Mouse (Mus musculus): ENCODE data around the gene Hnrnpa3. TPM values are rescaled to one million over a fixed set of nuclear protein-coding genes. Genes with fewer than 3 reads are reported as not detected.
"Not testable (repeated sequence)": the region's sequence is repeated elsewhere in the genome, so short reads cannot be mapped to it uniquely, and the experiment has no call there.

Gene Hnrnpa3
- total RNA-seq, 2 experiments from 2014 or later, result 280 to 305 TPM

DNA sequence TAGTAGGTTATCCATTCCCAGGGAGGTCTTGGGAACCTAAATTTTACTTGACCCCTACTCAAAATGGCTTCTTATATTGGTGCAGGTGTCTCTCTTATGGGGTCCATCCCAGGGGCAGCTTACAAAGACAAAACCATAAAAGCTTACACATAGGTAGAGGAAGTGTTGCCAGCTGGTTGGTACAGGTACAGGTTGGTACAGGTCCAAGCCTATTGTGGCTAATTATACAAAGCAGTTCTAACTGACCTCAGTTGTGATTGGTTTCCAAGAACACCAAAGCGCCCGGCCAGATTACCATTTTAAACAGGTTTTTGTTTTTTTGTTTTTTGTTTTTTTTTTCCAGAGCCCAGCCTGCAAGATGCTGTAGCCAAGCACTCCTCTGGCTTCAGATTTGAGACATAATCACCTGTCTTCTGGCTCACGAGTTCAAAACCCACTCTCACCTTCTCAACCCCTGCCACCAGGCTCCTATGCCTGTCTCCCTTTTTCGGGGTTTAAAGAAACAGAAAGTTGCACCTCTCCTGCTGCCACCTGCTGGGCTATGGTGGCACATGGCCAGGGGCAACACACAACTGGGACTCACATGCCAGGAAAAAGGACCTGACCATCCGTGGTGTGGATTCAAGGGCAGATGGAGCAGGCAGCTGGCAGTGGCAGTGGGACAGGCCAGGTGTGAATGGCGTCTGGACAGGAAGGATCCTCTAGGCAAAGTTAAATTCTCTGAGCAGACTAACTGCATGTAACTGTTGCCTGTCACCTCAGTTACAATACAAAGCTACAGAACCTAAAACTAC lies 22.6 kb upstream of the Hnrnpa3 start:
- peak; percentile 16 for DNase-seq

DNA sequence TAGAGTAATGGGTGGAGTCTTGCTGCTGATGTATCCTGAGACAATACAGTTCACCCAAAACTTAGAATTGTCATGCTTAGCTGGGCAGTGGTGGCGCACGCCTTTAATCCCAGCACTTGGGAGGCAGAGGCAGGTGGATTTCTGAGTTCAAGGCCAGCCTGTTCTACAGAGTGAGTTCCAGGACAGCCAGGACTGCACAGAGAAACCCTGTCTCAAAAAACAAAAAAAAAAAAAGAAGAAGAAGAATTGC lies 22.1 kb upstream of the Hnrnpa3 start:
- DNase-seq, result not testable (repeated sequence)

DNA sequence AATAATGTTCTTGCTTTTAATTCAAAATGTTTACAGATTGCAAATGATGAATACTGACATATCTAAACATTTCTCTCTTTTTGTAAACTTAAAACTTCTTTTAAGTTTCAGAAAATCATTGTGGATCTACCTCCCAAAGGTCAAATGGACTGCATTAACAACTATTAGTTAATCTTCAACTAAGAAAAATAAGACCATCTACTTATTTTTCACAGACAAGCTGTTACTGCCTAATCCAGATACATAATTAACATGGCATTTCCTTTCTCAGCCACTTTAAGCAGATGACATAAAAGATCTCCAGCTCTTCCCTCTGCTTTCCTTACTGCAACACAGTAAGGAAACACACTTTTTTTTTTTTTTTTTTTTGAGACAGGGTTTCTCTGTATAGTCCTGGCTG lies 21.7 kb upstream of the Hnrnpa3 start:
- no peak for DNase-seq

DNA sequence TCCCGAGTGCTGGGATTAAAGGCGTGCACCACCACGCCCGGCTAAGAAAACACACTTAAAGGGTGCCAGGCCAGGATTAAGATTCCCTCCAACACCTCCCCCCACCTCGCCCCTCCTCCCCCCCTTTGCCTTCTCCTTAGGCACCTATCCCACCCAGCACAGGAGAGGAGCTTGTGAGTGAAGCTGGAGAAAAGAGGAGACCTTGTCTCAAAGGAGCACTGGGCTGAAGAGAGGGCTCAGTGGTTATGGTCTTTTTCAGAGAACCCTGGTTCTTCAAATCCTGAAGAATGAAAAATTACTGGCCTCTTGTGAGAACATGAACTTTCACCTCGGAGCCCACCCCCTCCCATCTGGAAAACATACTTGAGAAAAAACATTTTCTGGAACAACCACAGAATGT lies 21.2 kb upstream of the Hnrnpa3 start:
- not testable (repeated sequence) for DNase-seq

DNA sequence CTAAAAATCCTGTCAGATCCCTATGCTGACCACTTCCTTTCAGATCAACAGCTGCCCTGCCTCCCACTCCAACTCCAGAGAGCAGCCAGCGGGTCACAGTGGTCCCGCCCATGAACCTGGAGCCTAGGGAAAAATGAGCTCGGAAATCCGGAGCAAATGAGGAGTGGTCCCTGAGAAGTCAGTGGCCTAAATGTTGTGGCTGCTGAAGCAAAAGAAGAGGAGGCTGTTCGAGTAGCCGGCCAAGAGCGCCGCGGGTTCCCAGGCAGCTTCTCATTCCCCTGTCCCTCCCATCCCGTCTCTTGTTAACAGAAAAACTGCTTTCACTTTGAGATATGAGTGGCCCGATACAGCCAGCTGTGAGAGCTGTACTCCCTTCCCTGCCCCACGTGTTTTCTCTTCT lies 19.5 kb upstream of the Hnrnpa3 start:
- DNase-seq, result not testable (repeated sequence)

DNA sequence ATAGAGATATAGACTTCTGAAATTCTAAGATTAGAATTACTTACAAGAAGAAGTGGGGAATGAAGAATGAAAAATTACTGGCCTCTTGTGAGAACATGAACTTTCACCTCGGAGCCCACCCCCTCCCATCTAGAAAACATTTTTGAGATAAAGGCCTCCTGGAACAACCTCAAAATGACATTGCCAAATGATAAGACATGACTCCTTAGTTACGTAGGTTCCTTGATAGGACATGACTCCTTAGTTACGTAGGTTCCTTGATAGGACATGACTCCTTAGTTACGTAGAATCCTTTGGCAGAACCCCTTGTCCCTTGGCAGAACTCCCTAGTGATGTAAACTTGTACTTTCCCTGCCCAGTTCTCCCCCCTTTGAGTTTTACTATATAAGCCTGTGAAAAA lies 16.7 kb upstream of the Hnrnpa3 start:
- not testable (repeated sequence) for DNase-seq

DNA sequence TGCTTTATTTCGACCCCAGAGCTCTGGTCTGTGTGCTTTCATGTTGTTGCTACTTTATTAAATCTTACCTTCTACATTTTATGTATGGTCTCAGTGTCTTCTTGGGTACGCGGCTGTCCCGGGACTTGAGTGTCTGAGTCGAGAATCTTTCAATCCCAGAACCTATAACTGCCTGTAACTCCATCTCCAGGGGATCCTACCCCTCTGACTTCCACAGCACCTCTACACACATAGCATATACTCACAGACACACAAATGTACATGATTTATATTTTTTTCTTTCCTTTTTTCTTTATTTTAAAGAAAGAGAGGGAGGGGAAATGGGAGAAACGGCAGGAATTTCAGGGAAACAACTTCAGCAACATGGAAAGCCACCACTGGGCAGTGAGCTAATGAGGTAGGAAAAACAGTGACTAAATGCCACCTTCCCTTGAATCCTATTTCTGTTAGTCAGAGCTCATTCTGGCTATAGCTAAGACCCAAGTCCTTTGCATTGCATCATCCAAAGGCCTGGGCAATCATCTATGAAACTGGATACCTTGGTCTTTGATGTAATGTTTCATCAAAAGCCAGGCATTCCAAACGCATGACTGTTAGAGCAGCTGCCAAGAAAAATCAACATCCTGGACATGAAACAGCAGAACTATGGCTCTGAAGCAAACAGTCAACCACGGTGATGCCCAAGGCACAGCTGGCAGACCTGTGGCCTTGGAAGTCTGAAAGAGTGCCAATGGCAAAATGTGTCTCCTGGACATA lies 16.1 kb upstream of the Hnrnpa3 start:
- DNase-seq, result no peak

DNA sequence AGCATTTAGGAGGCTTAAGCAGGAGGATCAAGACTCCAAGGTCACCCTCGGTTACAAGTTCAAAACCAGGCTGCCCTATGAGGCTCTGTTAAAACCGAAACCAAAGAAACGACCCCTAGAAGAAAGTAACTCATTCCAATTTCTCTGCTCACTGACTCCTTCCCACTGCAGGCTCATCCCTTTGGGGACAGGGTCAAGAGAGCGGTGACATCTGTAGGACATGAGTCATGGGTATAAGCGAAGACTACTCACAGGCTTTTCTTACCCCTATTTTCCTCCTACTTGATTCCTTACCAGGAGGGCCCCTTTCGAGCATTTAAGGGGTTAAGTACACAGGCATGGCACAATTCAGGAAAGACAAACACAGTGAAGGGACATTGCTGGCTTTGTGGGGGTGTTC lies 15.1 kb upstream of the Hnrnpa3 start:
- no peak for DNase-seq

DNA sequence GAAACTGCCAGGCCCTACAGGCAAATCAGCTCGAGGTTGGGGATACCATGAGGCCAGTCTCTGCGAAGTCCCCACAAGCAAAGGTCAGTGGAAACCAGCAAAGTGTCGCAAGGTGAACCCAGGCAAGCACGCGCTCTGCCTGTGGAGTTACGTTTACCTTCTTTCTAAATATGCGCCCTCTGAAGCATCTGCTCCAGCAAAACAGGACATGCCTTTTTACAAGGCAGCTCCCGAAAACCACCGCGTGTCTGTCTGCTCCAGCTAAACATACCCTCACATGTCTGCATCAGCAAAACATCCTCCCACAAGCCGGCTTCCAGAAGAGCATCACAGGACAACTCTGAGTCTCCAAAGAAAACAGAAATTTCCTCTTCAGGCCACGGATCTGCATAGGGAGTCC lies 13.8 kb upstream of the Hnrnpa3 start:
- DNase-seq, result no peak

DNA sequence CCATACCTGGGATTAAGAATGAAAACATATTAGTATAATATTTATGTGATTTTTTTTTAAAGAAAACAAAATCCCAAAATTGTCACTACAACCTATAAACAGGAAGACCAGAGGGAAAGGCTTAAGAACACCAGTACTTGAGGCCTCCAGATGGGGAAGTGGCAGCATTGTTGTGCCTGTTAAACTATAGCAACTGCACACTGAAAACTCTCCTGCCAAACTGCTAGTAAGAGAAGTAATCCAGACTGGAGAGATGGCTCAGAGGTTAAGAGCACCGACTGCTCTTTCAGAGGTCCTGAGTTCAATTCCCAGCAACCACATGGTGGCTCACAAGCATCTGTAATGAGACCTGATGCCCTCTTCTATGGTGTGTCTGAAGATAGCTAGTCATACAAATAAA lies 8.6 kb upstream of the Hnrnpa3 start:
- DNase-seq, result no peak

DNA sequence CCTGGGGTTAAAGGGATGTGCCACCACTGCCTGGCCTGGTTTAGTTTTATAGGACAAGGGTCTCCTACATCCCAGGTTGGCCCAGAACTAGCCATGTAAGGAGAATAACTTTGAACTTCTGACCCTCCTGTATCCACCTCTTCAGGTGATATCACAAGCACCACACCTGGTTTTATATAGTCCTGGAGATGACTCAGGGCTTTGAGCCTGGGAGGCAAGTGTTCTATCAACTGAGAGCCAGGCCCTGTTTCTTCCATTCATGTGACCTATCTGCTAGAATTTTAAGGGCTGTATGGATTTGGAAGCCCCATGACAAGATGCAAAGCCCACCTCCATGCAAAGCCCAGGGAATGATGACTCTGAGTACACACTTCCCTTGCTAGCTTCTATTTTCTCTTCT lies 5.9 kb upstream of the Hnrnpa3 start:
- no peak for DNase-seq

DNA sequence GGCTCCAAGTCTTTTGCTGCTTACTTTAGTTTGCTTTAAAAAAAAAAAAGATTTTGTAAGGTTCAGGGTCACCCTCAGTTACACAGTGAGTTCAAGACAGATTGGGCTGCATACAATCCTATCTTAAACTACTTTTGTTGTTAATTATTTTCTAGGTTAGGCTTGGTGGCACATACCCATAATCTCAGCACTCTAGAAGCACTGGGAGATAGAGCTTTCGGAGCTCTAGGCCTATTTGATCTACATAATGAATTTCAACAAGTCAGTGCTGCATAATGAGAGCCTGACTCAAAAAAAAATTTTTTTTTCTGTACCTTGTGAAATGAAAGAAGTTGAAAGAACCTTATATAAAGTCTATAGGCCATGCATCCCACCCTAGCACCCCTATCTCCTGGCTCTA lies 4.4 kb upstream of the Hnrnpa3 start:
- DNase-seq, result no peak

DNA sequence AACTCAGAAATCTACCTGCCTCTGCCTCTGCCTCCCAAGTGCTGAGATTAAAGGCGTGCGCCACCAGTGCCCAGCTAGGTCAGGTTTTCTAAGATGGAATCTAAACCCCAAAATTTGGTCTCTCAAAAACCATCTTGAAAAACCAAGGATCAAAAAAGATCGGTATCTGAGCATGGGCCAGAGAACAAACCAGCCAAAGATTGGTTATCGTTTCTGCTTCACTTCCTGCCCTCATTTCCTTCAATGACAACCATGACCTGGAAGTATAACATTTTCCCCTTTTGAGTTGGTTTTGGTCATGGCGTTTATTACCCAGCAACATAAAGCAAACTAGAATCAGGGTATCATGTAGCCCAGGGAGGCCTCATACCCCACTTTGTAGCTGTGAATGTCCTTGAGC lies 2.1 kb upstream of the Hnrnpa3 start:
- no peak for DNase-seq

DNA sequence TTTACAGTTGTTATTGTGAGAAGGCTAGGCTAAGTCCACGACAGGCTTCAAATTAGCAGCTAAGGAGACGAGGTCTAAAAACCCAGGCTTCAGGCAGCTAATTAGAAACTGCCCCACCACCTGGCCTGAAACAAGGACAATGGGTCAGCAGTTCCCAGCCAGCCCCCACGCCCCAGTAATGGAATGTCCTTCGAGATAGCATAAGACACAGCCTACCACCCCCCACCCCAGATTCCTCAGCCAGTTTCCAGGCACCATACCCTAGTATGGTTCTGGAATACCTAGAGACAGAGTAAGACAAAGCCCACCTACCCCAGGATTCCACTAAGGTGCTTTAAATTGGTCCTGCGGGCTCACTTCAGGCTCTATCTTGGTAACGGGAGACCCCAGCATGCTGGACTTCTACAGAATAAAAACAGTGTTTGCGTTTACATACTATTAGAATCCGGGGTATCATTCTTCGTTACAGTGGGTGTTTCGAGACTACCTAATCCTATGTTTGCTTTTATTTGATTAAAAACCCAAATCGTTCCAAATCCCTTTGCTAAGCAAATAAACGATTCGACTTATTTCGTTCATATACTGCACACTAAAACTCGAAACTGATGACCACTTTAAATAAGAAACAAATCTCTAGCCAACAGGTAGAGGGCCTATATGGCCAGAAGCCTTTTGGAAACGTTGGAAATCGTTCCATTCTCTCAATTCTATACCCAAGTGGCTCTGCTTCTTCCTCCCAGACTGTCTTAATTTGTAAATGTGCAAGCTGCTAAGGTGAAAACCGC lies 962 bp upstream of the Hnrnpa3 start:
- DNase-seq, result no peak

DNA sequence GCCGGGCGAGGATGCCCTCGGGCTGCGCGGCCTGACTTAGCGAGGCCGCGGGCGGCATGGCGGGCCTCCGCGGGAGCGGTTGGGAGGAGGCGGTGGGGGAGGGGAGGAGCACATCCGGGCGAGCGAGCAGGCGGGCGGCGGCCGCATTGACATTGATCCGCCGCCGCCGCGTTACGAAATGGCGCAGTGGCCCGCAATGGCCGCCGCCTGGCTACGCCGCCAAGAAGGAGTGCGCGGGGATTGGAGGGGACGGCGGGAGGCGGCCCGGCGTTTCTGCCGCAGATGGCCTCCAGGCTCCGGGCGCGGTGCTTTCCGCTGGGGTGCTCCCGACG lies 534 bp downstream of the Hnrnpa3 start:
- peak; percentile 98 for DNase-seq

DNA sequence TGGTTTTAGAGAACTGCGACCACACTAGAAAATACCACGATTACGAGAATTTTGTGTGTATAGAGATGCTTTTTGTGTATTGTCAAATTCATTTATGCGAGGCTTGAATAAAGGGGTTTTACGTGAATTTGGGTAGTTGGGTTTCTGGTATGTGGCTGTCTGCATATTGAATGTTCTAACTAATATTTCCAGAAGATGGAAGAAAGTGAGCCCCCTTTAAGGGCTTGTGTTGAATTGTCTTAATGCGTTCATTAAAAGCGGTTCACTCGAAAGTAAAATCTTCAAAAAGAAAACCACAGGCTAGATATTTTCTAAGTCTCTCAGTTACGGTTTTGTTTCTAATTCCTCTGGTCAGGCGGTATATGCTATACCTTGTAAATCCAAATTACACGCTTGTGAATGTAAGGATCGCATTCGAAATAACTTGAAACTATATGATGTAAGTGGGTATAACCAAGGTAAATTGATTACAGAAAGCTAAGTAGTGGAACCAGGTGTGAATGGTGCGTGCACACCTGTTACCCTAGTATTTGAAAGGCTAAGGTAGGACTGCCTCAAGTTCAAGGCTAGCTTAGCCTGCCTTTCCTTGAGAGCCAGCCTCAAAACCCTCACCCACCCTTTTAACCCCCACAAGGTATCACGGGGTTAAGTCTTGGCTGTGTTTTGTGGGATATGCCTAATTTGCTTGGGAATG lies 1.3 kb downstream of the Hnrnpa3 start:
- no peak for DNase-seq

DNA sequence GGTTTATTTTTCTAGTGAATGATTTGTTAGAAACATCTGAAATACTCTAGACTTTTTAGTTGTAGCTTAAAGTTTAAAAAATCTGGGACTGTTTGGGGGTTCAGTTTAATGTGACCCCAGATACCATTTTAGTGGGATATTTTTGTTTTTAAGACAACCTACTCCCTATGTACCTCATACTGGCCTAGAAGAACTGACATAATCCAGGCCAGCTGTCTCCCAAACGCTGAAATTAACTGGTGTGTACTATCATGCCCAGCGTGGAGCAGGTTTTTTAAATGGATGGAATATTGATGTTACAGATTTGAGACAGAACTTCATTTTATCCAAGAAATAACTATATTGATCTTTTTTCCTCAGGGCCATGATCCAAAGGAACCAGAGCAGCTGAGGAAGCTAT lies 2.0 kb downstream of the Hnrnpa3 start:
- no peak for DNase-seq

DNA sequence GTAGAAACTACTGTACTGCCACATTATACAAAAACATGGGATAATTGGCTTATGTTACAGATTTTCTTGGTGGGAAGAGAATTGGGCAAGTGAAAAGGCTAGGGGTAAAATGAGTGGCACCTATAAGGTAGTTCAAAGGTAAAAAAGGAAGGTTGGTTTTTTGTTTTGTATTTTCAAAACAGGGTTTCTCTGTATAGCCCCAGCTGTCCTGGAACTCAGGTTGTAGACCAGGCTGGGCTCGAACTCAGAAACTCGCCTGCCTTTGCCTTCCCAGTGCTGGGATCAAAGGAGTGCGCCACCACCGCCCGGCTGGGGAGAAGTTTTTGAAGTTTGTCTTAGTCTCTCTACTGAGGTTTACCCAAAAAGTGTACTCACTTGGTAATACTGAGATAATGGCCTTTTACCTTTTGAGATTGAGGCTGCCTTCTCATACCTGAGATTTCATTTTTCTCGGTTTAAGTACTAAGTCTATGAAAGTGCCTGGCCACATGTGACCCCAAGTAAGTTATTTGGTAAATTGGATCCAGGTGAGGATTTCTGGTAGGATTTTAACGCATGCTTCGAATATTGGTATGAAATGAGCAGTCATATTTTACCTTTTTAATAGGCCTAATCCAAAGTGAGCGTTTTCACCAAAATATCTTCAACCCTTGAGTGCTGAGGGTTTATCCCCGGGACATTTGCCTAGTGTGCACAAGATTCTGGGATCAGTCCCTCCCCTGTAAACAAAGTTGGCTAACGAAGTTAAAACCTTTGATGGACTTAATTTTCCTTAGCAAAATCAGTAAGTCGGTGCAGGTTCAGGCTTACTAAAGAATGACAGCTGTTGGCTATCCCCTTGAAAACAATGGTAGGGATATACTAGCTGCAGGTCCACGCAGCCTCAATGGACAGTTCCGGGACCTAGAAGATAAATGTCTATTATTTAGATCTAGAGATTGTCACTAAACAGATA lies 10.7 kb downstream of the Hnrnpa3 start:
- no peak for DNase-seq

DNA sequence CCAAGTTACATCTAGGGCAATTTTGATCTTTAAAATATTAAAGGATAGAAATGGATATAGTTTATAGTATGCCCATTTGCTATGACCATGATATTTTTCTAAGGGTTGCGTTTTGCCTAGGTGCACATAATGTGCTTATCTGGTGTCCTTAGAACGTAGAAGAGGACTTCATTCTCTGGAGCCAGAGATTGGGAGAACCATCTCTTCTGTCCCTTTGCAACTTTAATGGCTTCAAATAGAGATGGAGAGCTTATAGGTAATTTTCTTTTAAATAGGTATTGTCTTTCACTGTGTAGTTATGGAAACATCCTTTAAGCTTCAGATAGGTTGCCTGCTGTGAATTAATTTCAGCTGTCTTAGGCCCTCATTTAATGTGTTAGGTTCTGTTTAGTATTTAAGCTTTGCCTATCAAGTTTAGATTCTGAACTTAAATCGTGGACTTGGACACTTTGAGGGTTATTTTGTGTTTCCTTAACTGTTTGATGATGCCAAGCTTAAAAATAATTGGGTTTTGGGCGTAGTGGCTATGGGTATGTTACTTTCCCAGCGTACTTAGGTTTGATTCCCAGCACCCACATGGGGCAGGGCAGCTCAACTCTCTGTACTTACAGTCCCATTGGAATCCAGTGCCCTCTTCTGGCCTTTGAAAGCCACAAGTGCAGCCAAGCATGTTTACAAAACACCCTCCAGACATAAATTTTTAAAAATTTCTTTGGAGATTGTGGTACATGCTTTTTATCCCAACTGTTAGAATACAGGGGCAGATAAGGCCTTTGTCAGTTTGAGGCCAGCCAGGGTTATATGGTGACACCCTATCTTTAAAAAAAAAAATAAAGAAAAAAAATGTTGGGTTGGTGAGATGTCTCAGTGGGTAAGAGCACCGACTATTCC lies 11.6 kb downstream of the Hnrnpa3 start:
- DNase-seq, result no peak

DNA sequence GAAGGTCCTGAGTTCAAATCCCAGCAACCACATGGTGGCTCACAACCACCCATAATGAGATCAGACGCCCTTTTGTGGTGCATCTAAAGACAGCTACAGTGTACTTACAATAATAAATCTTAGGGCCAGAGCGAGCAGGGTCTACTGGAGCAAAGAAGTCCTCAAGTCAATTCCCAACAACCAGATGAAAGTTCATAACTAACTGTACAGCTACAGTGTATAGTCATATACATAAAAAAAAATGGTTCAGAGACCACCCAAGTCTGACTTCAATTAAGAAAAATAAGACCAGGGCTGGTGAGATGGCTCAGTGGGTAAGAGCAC lies 12.2 kb downstream of the Hnrnpa3 start:
- no peak for DNase-seq

DNA sequence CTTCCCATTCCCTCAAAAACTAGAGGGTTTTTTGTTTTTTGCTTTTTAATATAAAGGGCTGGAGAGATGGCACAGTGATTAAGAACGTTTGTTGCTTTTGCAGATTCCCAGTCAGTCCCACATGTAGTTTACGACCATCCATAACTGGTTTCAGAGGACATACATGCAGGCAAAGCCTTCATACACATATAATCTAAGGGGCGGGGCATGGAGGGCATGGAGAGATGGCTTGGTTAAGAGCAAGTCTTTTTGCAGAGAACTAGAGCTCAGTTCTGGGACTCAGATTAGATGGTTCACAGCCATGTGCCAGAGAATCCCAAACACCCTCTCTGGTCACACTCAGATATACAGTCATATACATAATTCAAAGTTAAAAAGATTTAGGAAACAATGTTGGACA lies 13.5 kb downstream of the Hnrnpa3 start:
- no peak for DNase-seq

All from gastrocnemius, postnatal 10 days (tissue).